Mouse (Mus musculus) ES-E14 (cell line): ENCODE measurements around the gene Tpr.

Experiments
- CHD2 ChIP-seq: IDR thresholded peaks from 2 replicates; pipeline ENCODE4 v1.6.1; 2014; ENCODE audit warnings: mild to moderate bottlenecking, low read depth, low read length, inconsistent platforms
- HCFC1 ChIP-seq: IDR thresholded peaks from 2 replicates; pipeline ENCODE4 v1.6.1; 2012; ENCODE audit warnings: low read length, inconsistent platforms, borderline replicate concordance; ENCODE audit not compliant: insufficient read depth
- MAFK ChIP-seq: IDR thresholded peaks from 2 replicates; pipeline ENCODE4 v1.6.1; 2014; ENCODE audit warnings: mild to moderate bottlenecking, low read depth, low read length, inconsistent platforms; ENCODE audit not compliant: insufficient read depth
- ZC3H11A ChIP-seq: IDR thresholded peaks from 2 replicates; pipeline ENCODE4 v1.6.1; 2012; ENCODE audit warnings: low read depth, mild to moderate bottlenecking, inconsistent platforms, low read length, borderline replicate concordance
- ZNF384 ChIP-seq: IDR thresholded peaks from 2 replicates; pipeline ENCODE4 v1.6.1; 2012; ENCODE audit warnings: low read depth, low read length, inconsistent platforms

DNA sequence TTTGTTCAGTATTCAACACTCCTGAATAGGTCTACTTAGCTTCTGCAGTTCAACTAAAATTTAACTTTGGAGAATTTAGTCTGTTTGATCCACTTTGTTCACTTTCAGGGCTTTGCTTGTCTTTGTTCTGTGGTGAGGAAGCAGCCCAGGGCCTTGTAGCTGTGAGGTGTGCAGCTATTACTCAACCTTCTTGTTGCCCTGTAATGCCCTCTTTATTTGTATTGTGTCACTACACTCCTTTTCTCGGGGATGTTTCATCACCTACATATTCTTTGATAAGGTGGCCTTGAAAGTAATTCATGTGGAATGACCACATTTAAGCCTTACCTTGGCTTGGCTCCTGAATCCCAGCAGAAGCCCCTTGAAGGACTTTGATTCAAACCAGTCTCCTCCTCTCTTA is 31.8 kb upstream of the Tpr start:
- TF ChIP-seq HCFC1: no peak
- no peak for TF ChIP-seq CHD2
- TF ChIP-seq MAFK: no peak
- TF ChIP-seq ZNF384: no peak
- no peak for TF ChIP-seq ZC3H11A
